16 mouse cellular contexts compared by ENCODE assay signal in the genomic region with DNA sequence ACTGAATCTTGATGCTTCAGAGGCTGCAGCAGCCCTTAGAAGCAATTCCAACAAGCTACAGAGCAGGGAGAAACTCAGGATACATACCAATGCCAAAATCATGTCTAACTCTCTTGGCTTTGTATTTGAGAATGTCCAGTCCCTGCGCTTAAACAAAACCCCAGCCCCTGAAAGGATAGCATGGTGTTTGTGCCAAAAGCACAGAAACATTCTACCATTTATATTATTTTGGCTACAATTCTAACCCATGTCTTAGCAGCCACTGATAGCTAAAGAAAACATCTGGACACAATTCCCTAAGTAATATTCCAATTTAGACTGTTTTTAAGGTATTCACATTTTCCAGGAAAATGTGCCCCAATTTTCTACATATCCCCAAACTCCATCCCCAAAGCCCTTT.
DNase-seq lines count a peak whose midpoint lies in the region; ATAC-seq and TF ChIP-seq lines count a peak whose summit lies in the region.
"Had no signal": no experiment of that assay in that cellular context is flagged by ENCODE, and none has a peak within 500 bp of the region (broad histone marks: within the 10 kb centered on the region; RNA-seq: fewer than 3 reads in every experiment).

No protein-coding gene starts in this region.

- H3K9ac ChIP-seq in heart, postnatal 0 days (replicated peaks; ENCODE audit: low read depth, low read length), result no peak overlapping the region
- H3K9ac ChIP-seq in heart, embryonic 11.5 days (ENCODE audit: low read depth, low read length), result no peak overlapping the region
- H3K9ac ChIP-seq in lung, embryonic 14.5 days, result no peak overlapping the region
- H3K9ac ChIP-seq in intestine, embryonic 15.5 days, result no peak overlapping the region
- H3K9ac ChIP-seq in stomach, embryonic 16.5 days (ENCODE audit: low read length), result no peak overlapping the region
- no peak overlapping the region for H3K9ac ChIP-seq in forebrain, embryonic 14.5 days (ENCODE audit: low read length)
- H3K9ac ChIP-seq: embryonic facial prominence, embryonic 12.5 days had no signal

- TF ChIP-seq EP300 in heart, postnatal 0 days (IDR thresholded peaks at IDR 0.05; ENCODE audit: low read depth), result no peak

- H3K4me1 ChIP-seq in heart, postnatal 0 days (ENCODE audit: control insufficient read depth, insufficient read depth), result no peaks in the 10 kb centered on the region
- peaks cover under 1% of the 10 kb centered on the region; the same call in 1 of the 2 replicates for H3K4me1 ChIP-seq in heart, embryonic 11.5 days (ENCODE audit: control insufficient read depth, insufficient read depth, low read length)
- H3K4me1 ChIP-seq in lung, embryonic 14.5 days (ENCODE audit: insufficient read depth), result 0 out of 2 replicates have a peak, but pooled peaks cover 8% of the 10 kb centered on the region
- H3K4me1 ChIP-seq in intestine, embryonic 15.5 days (replicated peaks), result 0 out of 2 replicates have a peak, but pooled peaks cover 3% of the 10 kb centered on the region
- H3K4me1 ChIP-seq in stomach, embryonic 16.5 days (ENCODE audit: control insufficient read depth, insufficient read depth, low read length), result peaks cover 17% of the 10 kb centered on the region
- H3K4me1 ChIP-seq in forebrain, embryonic 14.5 days (ENCODE audit: control insufficient read depth, insufficient read depth, low read length), result peaks cover 3% of the 10 kb centered on the region; the same call in 1 of the 2 replicates
- H3K4me1 ChIP-seq: embryonic facial prominence, embryonic 12.5 days had no signal

- H3K9me3 ChIP-seq in heart, postnatal 0 days (replicated peaks; ENCODE audit: control insufficient read depth, low read length), result no peaks in the 10 kb centered on the region
- no peaks in the 10 kb centered on the region for H3K9me3 ChIP-seq in heart, embryonic 11.5 days (replicated peaks; ENCODE audit: control insufficient read depth, low read length)
- no peaks in the 10 kb centered on the region for H3K9me3 ChIP-seq in lung, embryonic 14.5 days (ENCODE audit: low read depth, low read length)
- H3K9me3 ChIP-seq in intestine, embryonic 15.5 days, result no peaks in the 10 kb centered on the region
- H3K9me3 ChIP-seq in stomach, embryonic 16.5 days (replicated peaks; ENCODE audit: control insufficient read depth, low read length), result no peaks in the 10 kb centered on the region
- no peaks in the 10 kb centered on the region for H3K9me3 ChIP-seq in forebrain, embryonic 14.5 days (replicated peaks; ENCODE audit: control insufficient read depth, low read length)
- H3K9me3 ChIP-seq: embryonic facial prominence, embryonic 12.5 days had no signal

- peak overlapping the region; percentile 26; the same call in 1 of the 2 replicates for H3K27ac ChIP-seq in heart, postnatal 0 days (ENCODE audit: low read depth)
- H3K27ac ChIP-seq in heart, embryonic 11.5 days (ENCODE audit: low read depth, low read length), result no peak overlapping the region
- peak overlapping the region; percentile 84 for H3K27ac ChIP-seq in lung, embryonic 14.5 days (ENCODE audit: low read depth)
- H3K27ac ChIP-seq in intestine, embryonic 15.5 days, result peak overlapping the region; percentile 64; the same call in 1 of the 2 replicates
- peak overlapping the region; percentile 87 for H3K27ac ChIP-seq in stomach, embryonic 16.5 days (ENCODE audit: low read length)
- H3K27ac ChIP-seq in forebrain, embryonic 14.5 days (ENCODE audit: low read depth, low read length), result no peak overlapping the region

- peak; percentile 25 for DNase-seq in heart, postnatal 0 days (ENCODE audit: low spot score)
- DNase-seq in lung, embryonic 14.5 days, result peak; percentile 81
- no peak for DNase-seq in lung, postnatal 25 days (ENCODE audit: low spot score)
- DNase-seq in forebrain, embryonic 14.5 days (ENCODE audit: low spot score), result no peak
- DNase-seq: cerebellum, adult 8-10 months; gastrocnemius, postnatal 10 days; kidney, postnatal 10 days; layer of hippocampus, adult 9-11 months; lung, postnatal 10 days; spleen, adult 18-20 months; thymus, postnatal 14 days had no signal

- TF ChIP-seq CTCF in heart, postnatal 0 days (IDR thresholded peaks at IDR 0.05; ENCODE audit: low read depth), result no peak
- no peak for TF ChIP-seq CTCF in lung, embryonic 14.5 days (IDR thresholded peaks at IDR 0.05; ENCODE audit: low read depth)

- 62% methylated on average over 1 of the region's 1 CpGs for WGBS in heart, postnatal 0 days
- 88% methylated on average over 1 of the region's 1 CpGs for WGBS in heart, embryonic 11.5 days (ENCODE audit: insufficient replicate concordance)
- 47% methylated on average over 1 of the region's 1 CpGs for WGBS in lung, embryonic 14.5 days
- WGBS in intestine, embryonic 15.5 days, result 41% methylated on average over 1 of the region's 1 CpGs
- WGBS in stomach, embryonic 16.5 days, result 45% methylated on average over 1 of the region's 1 CpGs
- 83% methylated on average over 1 of the region's 1 CpGs for WGBS in forebrain, embryonic 14.5 days

- peak; percentile 30; the same call in 1 of the 2 replicates for ATAC-seq in heart, postnatal 0 days (ENCODE audit: insufficient read depth, low read depth)
- ATAC-seq in heart, embryonic 11.5 days (replicated peaks; ENCODE audit: insufficient number of reproducible peaks, low FRiP score, low TSS enrichment), result no peak
- ATAC-seq in lung, embryonic 14.5 days (ENCODE audit: insufficient read depth), result peak; percentile 71
- ATAC-seq in intestine, embryonic 15.5 days, result peak; percentile 75
- ATAC-seq in stomach, embryonic 16.5 days (ENCODE audit: insufficient read depth, low FRiP score), result peak; percentile 78
- ATAC-seq in forebrain, embryonic 14.5 days, result no peak
- ATAC-seq: inflammation-experienced regulatory T-cells, adult 6 months had no signal

- no peaks in the 10 kb centered on the region for H3K36me3 ChIP-seq in heart, postnatal 0 days (replicated peaks; ENCODE audit: control insufficient read depth, insufficient read depth, low read length)
- H3K36me3 ChIP-seq in heart, embryonic 11.5 days (ENCODE audit: control insufficient read depth, insufficient read depth, low read length), result no peaks in the 10 kb centered on the region
- H3K36me3 ChIP-seq in lung, embryonic 14.5 days (ENCODE audit: insufficient read depth), result no peaks in the 10 kb centered on the region
- no peaks in the 10 kb centered on the region for H3K36me3 ChIP-seq in intestine, embryonic 15.5 days
- no peaks in the 10 kb centered on the region for H3K36me3 ChIP-seq in stomach, embryonic 16.5 days (ENCODE audit: control insufficient read depth, insufficient read depth, low read length)
- H3K36me3 ChIP-seq in forebrain, embryonic 14.5 days (ENCODE audit: control insufficient read depth, insufficient read depth, low read length), result no peaks in the 10 kb centered on the region
- H3K36me3 ChIP-seq: embryonic facial prominence, embryonic 12.5 days had no signal

- no peak overlapping the region for H3K4me3 ChIP-seq in heart, postnatal 0 days (ENCODE audit: low read depth, low read length)
- H3K4me3 ChIP-seq in heart, embryonic 11.5 days (ENCODE audit: low read depth, low read length), result no peak overlapping the region
- H3K4me3 ChIP-seq in lung, embryonic 14.5 days (ENCODE audit: low read depth, low read length), result no peak overlapping the region
- no peak overlapping the region for H3K4me3 ChIP-seq in intestine, embryonic 15.5 days (replicated peaks)
- no peak overlapping the region for H3K4me3 ChIP-seq in stomach, embryonic 16.5 days (replicated peaks; ENCODE audit: low read length)
- H3K4me3 ChIP-seq in forebrain, embryonic 14.5 days (ENCODE audit: low read depth, low read length), result no peak overlapping the region
- H3K4me3 ChIP-seq: embryonic facial prominence, embryonic 12.5 days had no signal

- H3K4me2 ChIP-seq in heart, postnatal 0 days (ENCODE audit: low read depth, low read length), result no peak overlapping the region
- H3K4me2 ChIP-seq in heart, embryonic 11.5 days, result no peak overlapping the region
- no peak overlapping the region for H3K4me2 ChIP-seq in lung, embryonic 14.5 days
- H3K4me2 ChIP-seq in intestine, embryonic 15.5 days (replicated peaks), result no peak overlapping the region
- H3K4me2 ChIP-seq in stomach, embryonic 16.5 days (ENCODE audit: low read depth, low read length), result no peak overlapping the region
- H3K4me2 ChIP-seq in forebrain, embryonic 14.5 days (ENCODE audit: low read length), result no peak overlapping the region
- H3K4me2 ChIP-seq: embryonic facial prominence, embryonic 12.5 days had no signal

- H3K27me3 ChIP-seq in heart, postnatal 0 days (ENCODE audit: control insufficient read depth, insufficient read depth, low read length), result no peaks in the 10 kb centered on the region
- H3K27me3 ChIP-seq in heart, embryonic 11.5 days (ENCODE audit: control insufficient read depth, insufficient read depth, low read length), result no peaks in the 10 kb centered on the region
- no peaks in the 10 kb centered on the region for H3K27me3 ChIP-seq in lung, embryonic 14.5 days (ENCODE audit: insufficient read depth, low read length)
- H3K27me3 ChIP-seq in intestine, embryonic 15.5 days (replicated peaks), result no peaks in the 10 kb centered on the region
- no peaks in the 10 kb centered on the region for H3K27me3 ChIP-seq in stomach, embryonic 16.5 days (ENCODE audit: control insufficient read depth, insufficient read depth, low read length)
- no peaks in the 10 kb centered on the region for H3K27me3 ChIP-seq in forebrain, embryonic 14.5 days (replicated peaks; ENCODE audit: control insufficient read depth, insufficient read depth, low read length)
- H3K27me3 ChIP-seq: embryonic facial prominence, embryonic 12.5 days had no signal

Comparison
In these comparisons a context has a peak if more than half of its experiments do, and no peak if none do; other contexts are left out.
1. ATAC-seq: peak in heart, postnatal 0 days (single experiment), lung, embryonic 14.5 days (single experiment), intestine, embryonic 15.5 days (single experiment) and stomach, embryonic 16.5 days (single experiment); none in heart, embryonic 11.5 days (single experiment) and forebrain, embryonic 14.5 days (single experiment).
2. DNase-seq: peak in heart, postnatal 0 days (single experiment) and lung, embryonic 14.5 days (single experiment); none in lung, postnatal 25 days (single experiment) and forebrain, embryonic 14.5 days (single experiment).
3. H3K27ac ChIP-seq: peak in heart, postnatal 0 days (single experiment), lung, embryonic 14.5 days (single experiment), intestine, embryonic 15.5 days (single experiment) and stomach, embryonic 16.5 days (single experiment); none in heart, embryonic 11.5 days (single experiment) and forebrain, embryonic 14.5 days (single experiment).